Mouse (Mus musculus): ENCODE measurements around the gene Dusp16. TPM values are rescaled to one million over a fixed set of nuclear protein-coding genes. Genes with fewer than 3 reads are reported as not detected.
"Not testable (repeated sequence)": the region's sequence is repeated elsewhere in the genome, so short reads cannot be mapped to it uniquely, and the experiment has no call there.

The Dusp16 gene
- polyA plus RNA-seq, 1 experiment, result 8.4 TPM

DNA sequence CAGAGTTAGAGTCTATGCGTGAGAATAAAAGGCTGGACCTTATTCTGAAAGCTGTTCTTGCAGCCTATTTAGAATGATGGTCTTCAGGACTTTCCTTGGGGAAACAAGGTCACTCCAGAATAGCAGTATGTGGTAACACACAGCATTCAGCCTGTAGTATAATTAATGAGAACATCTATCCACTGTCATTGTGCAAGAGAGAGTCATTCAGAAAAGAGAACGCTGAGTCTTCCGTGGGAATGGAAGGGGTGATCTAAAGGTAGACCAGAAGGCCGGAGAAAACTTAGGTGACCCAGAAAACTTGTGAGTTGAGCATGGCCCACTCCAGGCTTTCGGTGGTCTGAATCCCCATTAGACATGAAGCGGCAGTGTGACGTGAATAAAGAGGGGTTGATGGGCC lies 90.2 kb downstream of the Dusp16 start:
- DNase-seq (ENCODE audit: extremely low spot score in 1 of 2, low spot score in 1 of 2), result no peak

DNA sequence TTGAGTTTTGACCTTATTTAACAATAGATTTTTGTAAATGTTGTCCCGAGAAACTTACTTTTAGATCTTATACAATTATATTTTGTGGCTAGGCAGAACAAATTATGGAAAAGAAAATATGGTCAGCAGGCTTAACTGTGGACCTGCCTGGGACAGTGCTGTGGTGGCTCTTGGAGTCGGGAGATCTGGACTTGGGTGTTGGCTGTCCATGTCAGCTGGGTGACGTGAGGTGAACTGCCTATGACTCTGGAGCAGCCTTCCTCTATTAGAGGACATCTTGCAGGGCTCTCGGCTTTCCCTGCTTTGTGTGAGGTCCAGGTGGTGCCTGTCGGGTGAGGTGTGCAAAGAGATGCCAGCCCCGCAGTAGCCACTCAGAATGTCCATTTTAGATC lies 91.2 kb downstream of the Dusp16 start:
- no peak for DNase-seq (ENCODE audit: extremely low spot score in 1 of 2, low spot score in 1 of 2)

DNA sequence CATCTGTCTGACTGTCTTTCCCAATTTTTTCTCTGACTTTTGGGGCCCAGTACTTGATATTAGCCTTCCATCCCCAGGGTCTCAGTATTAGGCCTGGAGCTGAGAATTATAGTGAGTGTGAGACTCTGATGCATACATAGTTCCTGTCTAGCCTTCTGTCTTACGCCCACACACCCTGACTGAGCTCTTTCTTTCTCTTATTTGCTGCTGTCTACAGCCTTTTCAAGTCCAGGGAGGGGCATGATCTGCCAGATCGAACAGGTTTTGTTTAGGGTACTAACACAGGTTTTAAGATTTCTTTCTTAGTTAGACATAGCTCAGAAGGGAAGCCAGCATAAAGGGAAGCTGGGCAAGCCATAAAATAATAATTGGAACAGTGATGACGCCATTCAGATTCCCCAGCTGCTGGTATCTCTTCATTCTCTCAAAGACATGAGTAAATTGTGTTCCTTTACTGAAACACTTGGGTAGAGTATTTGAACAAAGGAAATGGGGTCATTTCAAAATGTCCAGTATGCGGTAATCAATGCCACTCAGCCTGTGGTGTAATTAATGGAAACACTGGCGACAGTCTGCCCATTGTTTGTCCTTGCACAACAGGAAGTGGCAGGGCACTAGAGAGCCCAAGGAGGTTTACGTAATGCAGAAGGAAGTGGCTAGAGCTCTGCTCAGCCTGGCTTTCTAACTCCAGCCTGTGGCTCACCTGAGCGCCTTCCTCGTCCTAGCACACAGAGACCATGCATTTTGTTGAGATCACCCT lies 91.8 kb downstream of the Dusp16 start:
- peak in 1 of 2 experiments; percentile 39 for DNase-seq (ENCODE audit: extremely low spot score in 1 of 2, low spot score in 1 of 2)

DNA sequence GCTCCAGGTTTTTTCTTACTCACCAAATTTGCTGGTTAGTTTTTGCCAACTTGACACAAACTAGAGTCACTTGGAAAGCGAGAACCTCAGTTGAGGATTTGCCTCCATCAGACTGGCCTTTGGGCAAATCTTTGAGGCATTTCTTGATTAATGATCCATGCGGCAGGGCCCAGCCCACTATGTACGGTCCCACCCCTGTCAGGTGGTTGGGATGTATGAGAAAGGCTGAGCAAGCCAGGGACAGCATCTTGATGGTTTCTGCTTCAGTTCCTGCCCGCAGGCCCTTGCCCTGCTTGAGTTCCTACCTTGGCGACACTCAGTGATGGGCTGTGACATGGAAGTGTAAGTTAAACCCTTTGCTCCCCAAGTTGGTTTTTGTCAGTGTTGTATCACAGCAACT lies 94.2 kb downstream of the Dusp16 start:
- no peak for DNase-seq (ENCODE audit: extremely low spot score in 1 of 2, low spot score in 1 of 2)

DNA sequence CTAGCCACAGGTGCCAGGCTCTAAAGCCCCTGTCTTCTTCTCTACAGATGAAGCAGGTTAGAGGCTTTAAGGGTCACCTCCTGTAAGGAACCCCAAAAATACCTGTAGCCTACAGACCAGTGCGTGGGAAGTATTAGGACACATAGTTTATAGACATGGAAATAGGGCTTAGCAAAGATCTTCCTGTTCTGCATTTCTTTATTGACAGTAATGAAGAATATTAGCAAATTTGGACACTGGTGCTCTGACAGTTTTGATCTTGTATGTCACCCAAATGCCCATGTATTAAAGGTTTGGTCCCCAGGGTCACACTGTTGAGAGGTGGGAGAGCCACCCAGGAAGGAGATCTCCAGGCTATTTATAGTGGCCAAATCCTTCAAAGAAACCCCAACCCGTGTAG lies 95.9 kb downstream of the Dusp16 start:
- DNase-seq (ENCODE audit: extremely low spot score in 1 of 2, low spot score in 1 of 2), result no peak

DNA sequence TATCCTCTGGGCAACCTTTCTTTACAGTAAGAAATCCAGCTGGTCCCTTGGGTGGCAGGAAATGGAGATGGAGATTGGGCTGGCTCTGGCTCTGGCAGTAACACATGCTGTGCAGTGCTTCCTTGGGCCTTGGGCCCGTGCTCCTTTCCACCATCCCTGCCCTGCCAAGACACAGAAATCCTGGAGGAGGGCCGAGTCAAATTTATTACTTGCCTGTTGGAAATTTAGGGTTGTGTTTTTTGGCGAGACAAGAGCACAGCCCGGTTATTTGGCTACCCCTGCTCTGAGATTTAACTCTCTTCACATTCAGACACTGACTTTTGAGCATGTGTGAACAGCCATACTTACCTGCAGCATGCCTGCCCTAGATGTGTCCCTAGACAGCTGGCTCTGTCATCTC lies 96.3 kb downstream of the Dusp16 start:
- no peak for DNase-seq (ENCODE audit: extremely low spot score in 1 of 2, low spot score in 1 of 2)

DNA sequence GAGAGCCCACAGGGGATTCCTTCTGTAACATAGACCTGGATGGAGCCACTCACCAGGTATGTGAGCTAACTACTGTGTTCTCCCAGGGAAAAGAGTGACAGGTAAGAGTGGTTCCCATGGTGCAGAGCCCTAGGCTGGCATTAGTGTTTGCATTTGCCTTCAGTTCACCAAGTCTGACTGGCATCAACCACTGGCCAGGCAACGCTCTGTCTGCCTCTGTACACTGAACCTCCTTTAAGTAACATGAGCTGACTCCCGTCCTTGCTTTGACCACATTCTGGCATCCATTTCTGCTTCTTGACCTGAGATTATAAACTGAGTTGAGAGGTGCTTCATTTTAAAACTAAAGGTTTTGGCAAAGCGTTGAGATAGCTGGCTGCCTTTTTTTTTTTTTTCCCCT lies 96.8 kb downstream of the Dusp16 start:
- DNase-seq (ENCODE audit: extremely low spot score in 1 of 2, low spot score in 1 of 2), result no peak

DNA sequence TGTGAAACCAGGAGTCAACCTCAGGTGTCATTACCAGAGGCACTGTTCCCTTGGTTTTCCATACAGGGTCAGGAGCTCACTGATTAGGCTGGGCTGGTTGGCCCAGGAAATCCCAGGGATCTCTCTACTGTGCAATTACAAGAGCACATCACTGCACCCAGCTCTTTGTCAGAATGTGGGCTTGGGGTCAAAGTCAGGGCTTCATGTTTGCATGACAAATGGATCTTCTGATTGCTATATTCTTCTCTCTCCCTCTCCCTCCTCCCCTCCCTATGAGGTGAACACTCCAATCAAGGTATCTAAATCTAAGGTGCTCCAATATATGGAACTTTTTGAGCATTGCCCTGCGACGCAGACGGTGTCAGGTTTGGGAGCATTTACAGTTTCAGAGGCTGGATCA lies 97.4 kb downstream of the Dusp16 start:
- DNase-seq (ENCODE audit: extremely low spot score in 1 of 2, low spot score in 1 of 2), result no peak

DNA sequence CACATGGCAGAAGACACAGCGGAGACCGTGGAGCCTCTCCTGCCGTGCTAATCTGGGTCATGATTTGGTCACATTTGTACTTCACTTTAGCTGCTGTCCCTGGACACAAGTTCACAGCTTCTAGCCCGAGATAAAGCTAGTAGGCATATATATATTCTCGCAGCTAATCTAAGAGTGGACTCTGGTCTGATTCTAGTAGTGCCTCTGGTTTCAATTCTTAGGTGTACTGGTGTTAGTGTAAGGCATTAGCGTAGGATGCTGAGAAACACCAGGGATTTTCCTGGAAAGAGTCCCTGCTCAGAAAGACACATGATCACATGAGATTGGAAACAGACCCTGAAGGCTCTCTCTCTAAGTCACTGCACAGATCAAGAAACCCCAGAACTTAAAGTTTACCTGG lies 97.9 kb downstream of the Dusp16 start:
- no peak for DNase-seq (ENCODE audit: extremely low spot score in 1 of 2, low spot score in 1 of 2)

DNA sequence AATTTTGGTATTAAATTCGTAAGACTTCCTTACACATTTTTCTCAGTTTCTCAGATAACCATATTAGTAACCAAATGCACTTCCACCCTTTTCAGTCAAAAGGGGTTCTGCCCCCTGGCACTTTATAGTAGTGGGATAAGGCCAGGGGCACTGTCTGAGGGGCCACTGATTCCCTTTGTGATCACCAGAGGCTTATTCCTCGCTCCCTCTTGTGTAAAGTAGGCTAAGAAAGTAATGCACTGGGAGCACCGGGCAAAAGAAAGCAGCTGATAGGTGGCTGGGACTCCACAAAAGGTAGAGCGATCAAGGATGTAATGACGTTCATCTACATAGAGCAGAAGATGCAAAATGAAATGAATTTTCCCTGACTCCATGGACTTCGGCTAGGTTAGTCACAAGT lies 106.9 kb downstream of the Dusp16 start:
- DNase-seq (ENCODE audit: extremely low spot score in 1 of 2, low spot score in 1 of 2), result no peak

DNA sequence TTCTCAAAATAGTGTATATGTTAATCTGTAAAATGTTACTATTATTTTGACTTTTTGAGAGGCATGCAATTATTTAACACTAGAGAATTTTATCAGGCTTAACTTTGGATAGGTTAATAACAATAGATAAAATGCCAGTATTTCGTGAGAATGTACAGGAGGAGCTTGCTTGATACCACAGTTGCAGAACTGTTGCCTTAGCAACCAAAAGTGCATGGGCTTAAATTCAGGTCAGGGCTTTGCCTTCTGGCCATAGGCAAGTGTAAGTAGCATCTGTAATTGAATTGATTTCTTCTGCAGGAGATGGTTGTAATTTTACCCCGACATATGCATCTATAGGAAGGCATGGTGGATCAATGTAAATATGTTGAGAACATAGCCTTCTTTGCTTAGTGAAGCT lies 107.4 kb downstream of the Dusp16 start:
- DNase-seq (ENCODE audit: extremely low spot score in 1 of 2, low spot score in 1 of 2), result no peak

DNA sequence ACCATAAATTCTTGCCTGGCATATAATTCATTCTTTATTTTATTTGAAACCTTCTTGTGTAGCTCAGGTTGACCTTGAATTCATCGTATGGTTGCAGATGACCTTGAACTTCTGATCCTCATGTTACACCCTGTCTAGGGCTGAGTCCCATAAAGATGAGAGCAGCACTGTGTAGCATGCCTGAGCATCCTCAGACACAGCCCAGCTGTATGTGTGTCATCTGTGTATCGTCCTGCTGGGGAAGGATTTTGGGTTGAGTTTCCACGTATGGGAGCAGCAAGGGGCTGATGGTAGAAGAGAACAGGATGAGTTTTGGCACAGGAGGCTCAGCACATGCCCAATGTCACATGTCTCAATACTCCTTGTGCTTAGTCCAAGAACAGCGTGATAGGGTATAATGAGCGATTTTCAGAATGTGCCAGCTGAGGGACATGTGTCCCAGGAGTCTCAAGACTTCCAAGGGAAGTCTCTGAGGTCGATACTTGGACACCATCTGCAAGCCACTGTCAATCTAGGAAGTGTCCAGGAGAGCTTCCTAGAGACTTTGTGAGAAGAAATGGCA lies 108.0 kb downstream of the Dusp16 start:
- DNase-seq (ENCODE audit: extremely low spot score in 1 of 2, low spot score in 1 of 2), result no peak

DNA sequence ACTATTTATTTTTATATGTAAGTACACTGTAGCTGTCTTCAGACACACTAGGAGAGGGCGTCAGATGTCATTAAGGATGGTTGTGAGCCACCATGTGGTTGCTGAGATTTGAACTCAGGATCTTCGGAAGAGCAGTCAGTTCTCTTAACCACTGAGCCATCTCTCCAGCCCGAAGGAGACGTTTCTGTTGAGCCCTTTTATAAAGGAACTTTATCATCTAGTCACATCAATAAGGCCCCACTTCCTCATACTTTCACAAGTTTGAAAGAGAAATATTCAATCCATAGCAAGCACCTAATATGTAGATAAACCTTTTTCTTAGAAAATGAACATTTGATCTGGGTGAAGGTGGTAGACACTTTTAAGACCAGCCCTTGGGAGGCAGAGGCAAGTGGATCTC lies 113.1 kb downstream of the Dusp16 start:
- not testable (repeated sequence) for DNase-seq (ENCODE audit: extremely low spot score in 1 of 2, low spot score in 1 of 2)

DNA sequence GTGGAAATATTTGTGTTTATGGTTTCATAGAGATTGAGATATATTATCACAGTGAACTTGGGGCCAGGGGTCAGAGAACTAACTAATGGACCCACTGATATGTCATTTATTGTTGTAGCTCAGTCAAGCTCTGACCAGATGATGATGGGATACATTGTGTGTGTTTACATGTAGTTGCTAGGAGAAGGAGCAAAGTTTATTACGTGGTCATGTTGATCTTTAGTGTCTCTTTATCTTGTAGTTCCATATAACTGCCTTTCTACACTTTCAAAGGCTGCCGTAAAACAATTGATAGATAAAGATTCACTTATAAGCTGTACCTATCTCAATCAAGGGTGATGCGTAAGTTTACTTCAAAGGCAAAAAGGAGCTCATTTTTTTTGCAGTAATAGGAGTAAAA lies 114.4 kb downstream of the Dusp16 start:
- no peak for DNase-seq (ENCODE audit: extremely low spot score in 1 of 2, low spot score in 1 of 2)

DNA sequence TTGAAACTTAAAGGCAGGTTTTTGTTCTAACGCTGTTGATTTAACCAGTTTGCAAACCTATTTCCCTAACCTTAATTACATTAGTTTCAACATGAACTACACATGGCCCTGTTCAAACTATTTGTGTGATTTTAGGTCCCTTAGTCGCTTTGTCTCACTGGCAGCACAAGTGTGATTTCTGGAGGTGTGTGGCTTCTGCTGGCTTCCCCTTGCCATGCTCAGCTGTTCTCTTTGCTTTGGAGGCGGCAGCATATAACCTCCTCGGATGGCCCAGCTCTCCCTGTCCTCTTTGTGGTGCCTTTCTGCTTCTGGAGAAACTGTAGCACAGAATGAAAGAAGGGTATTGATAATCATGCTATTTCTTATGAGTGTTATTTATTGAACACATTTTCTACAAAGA lies 114.9 kb downstream of the Dusp16 start:
- peak in 1 of 2 experiments; percentile 28 for DNase-seq (ENCODE audit: extremely low spot score in 1 of 2, low spot score in 1 of 2)

DNA sequence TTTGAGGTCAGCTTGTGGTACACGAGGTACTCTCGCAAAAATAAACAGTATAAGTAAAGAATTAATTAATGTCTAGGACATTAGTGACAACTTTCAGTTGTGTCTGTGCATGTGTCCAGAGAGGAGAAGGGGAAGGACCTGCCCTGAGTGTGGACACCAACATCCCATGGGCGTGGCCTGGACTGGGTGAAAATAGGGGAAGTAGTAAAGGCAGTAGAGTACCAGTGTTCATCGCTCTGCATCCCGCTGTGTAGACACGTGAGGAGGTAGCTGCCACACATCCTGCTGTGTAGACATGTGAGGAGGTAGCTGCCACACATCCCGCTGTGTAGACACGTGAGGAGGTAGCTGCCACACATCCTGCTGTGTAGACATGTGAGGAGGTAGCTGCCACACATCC lies 118.7 kb downstream of the Dusp16 start:
- DNase-seq (ENCODE audit: extremely low spot score in 1 of 2, low spot score in 1 of 2), result not testable (repeated sequence)

DNA sequence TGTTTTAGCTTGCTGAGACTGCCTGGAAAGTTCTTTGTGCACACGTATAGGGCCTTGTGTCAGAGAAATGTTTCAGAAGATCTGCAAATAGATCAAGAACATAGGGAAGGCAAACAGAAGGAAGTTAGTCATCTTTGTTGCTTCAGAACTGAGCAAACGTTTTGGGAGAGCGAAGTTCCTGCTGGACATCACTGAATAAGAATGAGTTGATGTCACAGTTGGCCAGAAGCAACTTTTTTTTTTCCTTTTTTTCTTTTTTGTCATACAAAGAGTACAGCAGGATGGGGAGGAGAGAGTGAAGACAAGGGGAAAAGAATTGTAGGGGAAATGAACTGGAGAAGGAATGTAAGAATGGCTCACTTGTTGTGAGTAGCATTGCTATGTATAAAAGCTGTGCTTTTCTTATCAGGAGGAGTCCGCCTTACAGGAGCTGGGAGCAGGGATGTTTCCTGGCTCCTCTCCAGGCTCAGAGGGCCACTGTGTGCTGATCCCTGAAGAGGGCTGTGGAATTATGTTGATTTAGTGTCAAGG lies 121.5 kb downstream of the Dusp16 start:
- DNase-seq (ENCODE audit: extremely low spot score in 1 of 2, low spot score in 1 of 2), result peak in 1 of 2 experiments; percentile 17

DNA sequence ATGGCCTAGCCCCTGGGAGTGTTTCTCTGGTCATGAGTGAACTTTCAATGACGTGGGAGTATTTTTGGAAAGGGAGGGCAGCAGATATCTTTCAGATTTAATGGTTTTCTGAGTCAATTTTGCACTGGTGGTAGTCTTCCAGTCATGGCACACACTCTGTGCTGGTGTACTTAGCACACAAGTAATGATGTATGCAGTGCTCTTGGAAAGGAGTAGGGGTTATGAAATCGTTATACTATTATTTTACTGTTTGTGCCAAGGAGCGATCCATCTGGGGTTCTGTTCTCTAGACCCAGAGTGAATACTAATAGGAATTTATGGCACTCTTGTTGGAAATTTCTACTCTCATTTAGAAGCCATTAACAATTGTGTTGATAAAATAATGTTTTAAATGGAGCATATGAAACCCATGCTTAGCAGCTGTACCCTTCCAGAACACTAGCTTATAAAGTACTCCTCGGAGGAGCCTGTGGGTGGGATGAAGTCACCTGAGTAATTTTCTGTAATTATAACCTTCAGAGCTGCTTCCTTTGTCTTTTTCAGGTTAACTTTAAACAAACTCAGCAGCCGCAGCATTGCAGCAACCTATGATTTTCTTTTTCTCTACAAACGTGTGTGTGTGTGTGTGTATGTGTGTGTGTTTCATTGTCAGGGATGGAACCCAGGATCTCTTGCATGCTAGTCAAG lies 123.1 kb downstream of the Dusp16 start:
- DNase-seq (ENCODE audit: extremely low spot score in 1 of 2, low spot score in 1 of 2), result peak in 1 of 2 experiments; percentile 19

DNA sequence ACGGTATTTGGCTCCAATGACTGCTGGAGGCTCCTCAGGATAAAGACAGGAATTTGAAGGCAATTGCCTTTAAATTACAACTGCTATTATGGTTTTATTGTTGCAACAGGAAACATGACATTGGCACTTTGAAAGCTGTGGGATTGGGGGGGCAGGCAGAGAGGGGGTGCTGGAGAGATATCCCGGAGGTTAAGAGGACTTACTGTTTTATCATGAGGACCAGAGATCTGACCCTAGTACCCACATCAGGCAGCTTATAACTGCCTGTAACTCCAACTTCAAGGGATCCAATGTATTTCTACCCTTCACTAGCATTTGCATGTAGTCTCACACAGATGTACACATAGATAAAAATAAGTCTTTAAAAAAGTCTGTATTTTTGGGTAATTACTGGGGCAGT lies 123.9 kb downstream of the Dusp16 start:
- no peak for DNase-seq (ENCODE audit: extremely low spot score in 1 of 2, low spot score in 1 of 2)

DNA sequence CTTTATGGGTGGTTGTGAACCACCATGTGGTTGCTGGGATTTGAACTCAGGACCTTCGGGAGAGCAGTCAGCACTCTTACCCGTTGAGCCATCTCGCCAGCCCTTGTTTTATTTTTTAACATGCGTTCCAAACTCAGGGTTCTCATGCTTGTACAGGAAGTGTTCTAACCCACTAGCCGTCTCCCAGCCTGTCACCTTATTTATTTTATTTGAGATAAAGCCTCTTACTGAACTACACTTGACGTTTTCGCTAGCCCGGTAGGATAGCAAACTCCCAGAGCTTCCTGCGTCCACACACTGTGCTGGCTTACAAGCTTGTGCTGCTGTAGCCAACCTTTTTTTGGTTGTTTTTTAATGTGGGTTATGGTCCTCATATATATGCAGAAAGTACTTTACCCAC lies 126.6 kb downstream of the Dusp16 start:
- DNase-seq (ENCODE audit: extremely low spot score in 1 of 2, low spot score in 1 of 2), result no peak

Measured in frontal cortex, adult 2 months (tissue).